Mouse (Mus musculus) heart, embryonic 12.5 days (tissue): ENCODE results near the gene Smim26. TPM values are rescaled to one million over a fixed set of nuclear protein-coding genes. Genes with fewer than 3 reads are reported as not detected.
"Not testable (repeated sequence)": the region's sequence is repeated elsewhere in the genome, so short reads cannot be mapped to it uniquely, and the experiment has no call there.

Experiments used
- ATAC-seq: fragments of 200-750 bp; cut with Nextera tagmentation; 2 replicates; pipeline ENCODE4 v1.8.0; 2017; ENCODE audit warnings: moderate TSS enrichment, moderate library complexity; ENCODE audit not compliant: insufficient number of reproducible peaks, low FRiP score
- H3K27ac ChIP-seq: fragments of 300-500 bp; sonication (generic); 2 replicates; pipeline ENCODE4 v1.5.1; 2016; ENCODE audit warnings: mild to moderate bottlenecking, moderate library complexity; ENCODE audit not compliant: poor library complexity, severe bottlenecking
- H3K27me3 ChIP-seq: fragments of 300-500 bp; sonication (generic); replicated peaks from 2 replicates; pipeline ENCODE4 v1.6.1; 2016; ENCODE audit warnings: mild to moderate bottlenecking, moderate library complexity
- H3K36me3 ChIP-seq: fragments of 300-500 bp; sonication (generic); 2 replicates; pipeline ENCODE4 v1.6.1; 2016; ENCODE audit warnings: mild to moderate bottlenecking, moderate library complexity
- H3K4me1 ChIP-seq: fragments of 300-500 bp; sonication (generic); replicated peaks from 2 replicates; pipeline ENCODE4 v1.6.1; 2016; ENCODE audit warnings: mild to moderate bottlenecking
- H3K4me2 ChIP-seq: fragments of 300-500 bp; sonication (generic); 2 replicates; pipeline ENCODE4 v1.6.1; 2016; ENCODE audit warnings: mild to moderate bottlenecking, moderate library complexity
- H3K4me3 ChIP-seq: fragments of 300-500 bp; sonication (generic); 2 replicates; pipeline ENCODE4 v1.5.1; 2016; ENCODE audit warnings: mild to moderate bottlenecking
- H3K9ac ChIP-seq: fragments of 300-500 bp; sonication (generic); 2 replicates; pipeline ENCODE4 v1.6.1; 2016; ENCODE audit warnings: mild to moderate bottlenecking, moderate library complexity
- H3K9me3 ChIP-seq: fragments of 300-500 bp; sonication (generic); replicated peaks from 2 replicates; pipeline ENCODE4 v1.6.1; 2016; ENCODE audit warnings: mild to moderate bottlenecking, moderate library complexity
- WGBS: fragments of 180-500 bp; shearing (Covaris S2); methylation state at CpG from one replicate; pipeline ENCODE4 v1.1.7; 2016; 5-methylcytosine and 5-hydroxymethylcytosine counted together
- polyA plus RNA-seq: library from polyadenylated mRNA; unstranded; fragments of >200 nt; fragmentation: Nextera tagmentation; extraction: Ambion mirVana; gene quantifications from 2 replicates; pipeline ENCODE4 v1.2.1, GENCODE M21; 2016

Smim26 gene
- polyA plus RNA-seq = 54.8 and 57.1 TPM in 2 replicates

GRCm38 (mm10) chr2:144593951-144594651, at the start of gene Smim26:
Gene Smim26, plus strand, starts transcription at chr2:144594054.
- Histone ChIP-seq H3K4me3 (peak within 1 kb of the TSS; percentile 62), H3K4me2 (peak within 1 kb of the TSS; percentile 77), H3K27ac (peak within 1 kb of the TSS; percentile 24; the same call in 1 of the 2 replicates), H3K36me3 (peaks cover 12% of the 10 kb centered on the region), H3K4me1 (no peaks in the 10 kb centered on the region), H3K9me3 (no peaks in the 10 kb centered on the region), H3K27me3 (no peaks in the 10 kb centered on the region), H3K9ac (peak within 1 kb of the TSS; percentile 73)
- WGBS = 1% methylated on average over 31 of the region's 31 CpGs
- ATAC-seq = peak; percentile 92

GRCm38 (mm10) chr2:144544630-144545029, 49.2 kb upstream of the Smim26 start:
- 63% methylated on average over 6 of the region's 6 CpGs for WGBS
- ATAC-seq = no peak
- Histone ChIP-seq H3K27ac (no peak overlapping the region), H3K4me3 (no peak overlapping the region), H3K4me1 (peaks cover 19% of the 10 kb centered on the region; the same call in 1 of the 2 replicates), H3K27me3 (no peaks in the 10 kb centered on the region), H3K4me2 (no peak overlapping the region), H3K9ac (no peak overlapping the region), H3K9me3 (no peaks in the 10 kb centered on the region), H3K36me3 (peaks cover 62% of the 10 kb centered on the region)

- Histone ChIP-seq H3K27ac (no peak overlapping the region), H3K9ac (no peak overlapping the region), H3K9me3 (no peaks in the 10 kb centered on the region), H3K4me3 (no peak overlapping the region), H3K27me3 (no peaks in the 10 kb centered on the region), H3K4me2 (no peak overlapping the region), H3K4me1 (peaks cover 19% of the 10 kb centered on the region; the same call in 1 of the 2 replicates), H3K36me3 (peaks cover 57% of the 10 kb centered on the region)
- ATAC-seq = no peak
- 83% methylated on average over 2 of the region's 2 CpGs for WGBS
Observed at GRCm38 (mm10) chr2:144545061-144545460, 48.8 kb upstream of the Smim26 start.

- Histone ChIP-seq H3K36me3 (peaks cover 53% of the 10 kb centered on the region), H3K4me2 (no peak overlapping the region), H3K9me3 (no peaks in the 10 kb centered on the region), H3K27ac (no peak overlapping the region), H3K9ac (no peak overlapping the region), H3K4me3 (no peak overlapping the region), H3K27me3 (no peaks in the 10 kb centered on the region), H3K4me1 (peaks cover 19% of the 10 kb centered on the region; the same call in 1 of the 2 replicates)
- WGBS = 38% methylated on average over 1 of the region's 1 CpGs
- no peak for ATAC-seq
Observed at GRCm38 (mm10) chr2:144545481-144545880, 48.4 kb upstream of the Smim26 start.

GRCm38 (mm10) chr2:144547559-144547958, 46.3 kb upstream of the Smim26 start:
- peaks cover 41% of the 10 kb centered on the region for H3K36me3 ChIP-seq

GRCm38 (mm10) chr2:144550529-144550928, 43.3 kb upstream of the Smim26 start, which contains the start of gene Rbbp9:
Gene Rbbp9, minus strand, starts transcription at chr2:144550869.
- peak within 1 kb of the TSS; percentile 67 for H3K4me2 ChIP-seq
- WGBS = under 1% methylated on average over 17 of the region's 17 CpGs
- peak within 1 kb of the TSS; percentile 49; the same call in 1 of the 2 replicates for H3K27ac ChIP-seq
- peaks cover 20% of the 10 kb centered on the region for H3K36me3 ChIP-seq
- peaks cover 6% of the 10 kb centered on the region; the same call in 1 of the 2 replicates for H3K4me1 ChIP-seq
- H3K9me3 ChIP-seq = no peaks in the 10 kb centered on the region
- no peaks in the 10 kb centered on the region for H3K27me3 ChIP-seq
- peak within 1 kb of the TSS; percentile 80 for H3K9ac ChIP-seq
- H3K4me3 ChIP-seq = peak within 1 kb of the TSS; percentile 65
- peak; percentile 88 for ATAC-seq

More at GRCm38 (mm10) chr2:144547559-144547958, 46.3 kb upstream of the Smim26 start:
- no peaks in the 10 kb centered on the region for H3K9me3 ChIP-seq
- no peaks in the 10 kb centered on the region for H3K27me3 ChIP-seq
- no peak overlapping the region for H3K4me2 ChIP-seq
- no peak overlapping the region for H3K27ac ChIP-seq
- ATAC-seq = no peak
- H3K4me3 ChIP-seq = no peak overlapping the region
- H3K9ac ChIP-seq = no peak overlapping the region
- 80% methylated on average over 4 of the region's 4 CpGs for WGBS
- H3K4me1 ChIP-seq = peaks cover 19% of the 10 kb centered on the region; the same call in 1 of the 2 replicates

- ATAC-seq = no peak
Observed at GRCm38 (mm10) chr2:144553905-144554304, 39.9 kb upstream of the Smim26 start.

GRCm38 (mm10) chr2:144555286-144555819, 38.5 kb upstream of the Smim26 start:
- H3K9me3 ChIP-seq = no peaks in the 10 kb centered on the region
- peak overlapping the region; percentile 90 for H3K4me3 ChIP-seq
- peak overlapping the region; percentile 61 for H3K4me2 ChIP-seq
- H3K36me3 ChIP-seq = peaks cover 12% of the 10 kb centered on the region
- H3K27ac ChIP-seq = peak overlapping the region; percentile 93
- 2% methylated on average over 14 of the region's 14 CpGs for WGBS
- ATAC-seq = no peak
- H3K9ac ChIP-seq = peak overlapping the region; percentile 65
- H3K4me1 ChIP-seq = peaks cover 4% of the 10 kb centered on the region
- no peaks in the 10 kb centered on the region for H3K27me3 ChIP-seq

More at GRCm38 (mm10) chr2:144553905-144554304, 39.9 kb upstream of the Smim26 start:
- 88% methylated on average over 3 of the region's 3 CpGs for WGBS
- Histone ChIP-seq H3K36me3 (no peaks in the 10 kb centered on the region), H3K27me3 (no peaks in the 10 kb centered on the region), H3K4me1 (peaks cover 4% of the 10 kb centered on the region), H3K9ac (no peak overlapping the region), H3K4me3 (no peak overlapping the region), H3K27ac (no peak overlapping the region), H3K9me3 (no peaks in the 10 kb centered on the region), H3K4me2 (no peak overlapping the region)

- peak within 1 kb of the TSS; percentile 90 for H3K4me3 ChIP-seq
- no peaks in the 10 kb centered on the region for H3K27me3 ChIP-seq
- H3K36me3 ChIP-seq = peaks cover 13% of the 10 kb centered on the region
- peak within 1 kb of the TSS; percentile 70 for H3K4me2 ChIP-seq
- WGBS = under 1% methylated on average over 44 of the region's 44 CpGs
- H3K27ac ChIP-seq = peak within 1 kb of the TSS; percentile 93
- ATAC-seq = peak; percentile 99
- H3K4me1 ChIP-seq = peaks cover 4% of the 10 kb centered on the region
- no peaks in the 10 kb centered on the region for H3K9me3 ChIP-seq
- peak within 1 kb of the TSS; percentile 87 for H3K9ac ChIP-seq
Observed at GRCm38 (mm10) chr2:144555820-144556552, 37.9 kb upstream of the Smim26 start, which contains the start of gene Sec23b. Gene Sec23b, plus strand, starts transcription at chr2:144556229.

- 74% methylated on average over 4 of the region's 4 CpGs for WGBS
- no peak for ATAC-seq
- Histone ChIP-seq H3K27ac (no peak overlapping the region), H3K9ac (no peak overlapping the region), H3K4me3 (no peak overlapping the region), H3K4me1 (no peaks in the 10 kb centered on the region), H3K4me2 (no peak overlapping the region), H3K9me3 (peaks cover 4% of the 10 kb centered on the region), H3K27me3 (no peaks in the 10 kb centered on the region), H3K36me3 (peaks cover 61% of the 10 kb centered on the region)
Observed at GRCm38 (mm10) chr2:144588723-144589122, 5.1 kb upstream of the Smim26 start.

GRCm38 (mm10) chr2:144593036-144593435, 818 bp upstream of the Smim26 start:
- not testable (repeated sequence) for H3K27ac ChIP-seq, H3K4me1 ChIP-seq, H3K9me3 ChIP-seq, H3K4me2 ChIP-seq, H3K27me3 ChIP-seq, H3K9ac ChIP-seq, H3K4me3 ChIP-seq, ATAC-seq
- peaks cover 22% of the 10 kb centered on the region for H3K36me3 ChIP-seq
- WGBS = 66% methylated on average over 8 of the region's 8 CpGs
